Mouse (Mus musculus) heart, postnatal 0 days (tissue): ENCODE measurements around the gene Taf9b.

ENCODE experiments used
- CTCF ChIP-seq: IDR thresholded peaks from 2 replicates; pipeline ENCODE4 v1.5.1; 2016; ENCODE audit warnings: antibody characterized with exemption, control low read depth, low read depth
- EP300 ChIP-seq: IDR thresholded peaks from 2 replicates; pipeline ENCODE4 v1.6.1; 2016; ENCODE audit warnings: antibody characterized with exemption, low read depth

- TF ChIP-seq EP300 (no peak), CTCF (peak; percentile 29)
These were observed 23.6 kb downstream of the Taf9b start for GRCm38 (mm10) chrX:106197308-106197707.
